In genomic region chr9:52356549-52356948, GRCm38 (mm10) we compare ENCODE assay signal across 23 mouse cellular contexts.
DNase-seq lines count a peak whose midpoint lies in the region; ATAC-seq and TF ChIP-seq lines count a peak whose summit lies in the region.
"Had no signal": no experiment of that assay in that cellular context is flagged by ENCODE, and none has a peak within 500 bp of the region (broad histone marks: within the 10 kb centered on the region; RNA-seq: fewer than 3 reads in every experiment).

No protein-coding gene starts in this region.

- ATAC-seq in liver, postnatal 0 days = no peak
- ATAC-seq: forebrain, postnatal 0 days; hindbrain, postnatal 0 days; midbrain, embryonic 15.5 days had no signal

- DNase-seq in liver = peak; percentile 7
- no peak for DNase-seq in liver, postnatal 0 days
- DNase-seq in CD4-positive helper T cell, adult 2 months (ENCODE audit: low read depth, low spot score) = peak; percentile 21
- peak; percentile 33 for DNase-seq in c-Kit-positive CD71-negative TER-119-negative erythroid progenitor cells, embryonic 14.5 days (ENCODE audit: low read depth)
- DNase-seq in kidney, postnatal 14 days = no peak
- DNase-seq in right cerebral cortex, postnatal 14 days = no peak
- no peak for DNase-seq in right cerebral cortex, adult 18-20 months
- DNase-seq: adrenal gland, adult 8-10 months; cerebellum, adult 11-12 months; cerebellum, postnatal 36 days; forebrain, postnatal 0 days; gastrocnemius, adult 2 months; heart, adult 11 months; heart, postnatal 4 days; kidney, adult 2 months; kidney, postnatal 4 days; spleen, adult 18-20 months; thymus, postnatal 14 days had no signal

- H3K9ac ChIP-seq in liver, postnatal 0 days (replicated peaks) = no peak overlapping the region
- H3K9ac ChIP-seq: forebrain, postnatal 0 days; midbrain, embryonic 15.5 days had no signal

- H3K27ac ChIP-seq in liver, postnatal 0 days (ENCODE audit: low read depth) = no peak overlapping the region
- H3K27ac ChIP-seq: gastrocnemius, adult 2 months; hindbrain, postnatal 0 days; midbrain, embryonic 15.5 days; stomach, postnatal 0 days had no signal

- H3K4me2 ChIP-seq in liver, postnatal 0 days (ENCODE audit: low read depth, low read length) = no peak overlapping the region
- H3K4me2 ChIP-seq: midbrain, embryonic 15.5 days had no signal

- no peaks in the 10 kb centered on the region for H3K27me3 ChIP-seq in liver, postnatal 0 days (ENCODE audit: insufficient read depth, low read length)
- H3K27me3 ChIP-seq in megakaryocyte, embryonic 14.5 days (replicated peaks) = no peaks in the 10 kb centered on the region
- H3K27me3 ChIP-seq: midbrain, embryonic 15.5 days had no signal

- no peaks in the 10 kb centered on the region for H3K9me3 ChIP-seq in liver, postnatal 0 days (ENCODE audit: low read length)
- no peaks in the 10 kb centered on the region for H3K9me3 ChIP-seq in megakaryocyte, embryonic 14.5 days
- H3K9me3 ChIP-seq: midbrain, embryonic 15.5 days had no signal

- TF ChIP-seq CTCF in liver, postnatal 0 days (IDR thresholded peaks at IDR 0.05; ENCODE audit: low read depth) = no peak

- no peak overlapping the region for H3K4me3 ChIP-seq in liver, postnatal 0 days (ENCODE audit: low read depth, low read length)
- H3K4me3 ChIP-seq in megakaryocyte, embryonic 14.5 days (replicated peaks) = peak overlapping the region; percentile 69
- H3K4me3 ChIP-seq: erythroblast, embryonic 14.5 days; gastrocnemius, adult 2 months; midbrain, embryonic 15.5 days had no signal

- H3K36me3 ChIP-seq in liver, postnatal 0 days (replicated peaks; ENCODE audit: insufficient read depth, low read length) = no peaks in the 10 kb centered on the region
- no peaks in the 10 kb centered on the region for H3K36me3 ChIP-seq in megakaryocyte, embryonic 14.5 days (replicated peaks; ENCODE audit: low read length)
- H3K36me3 ChIP-seq: midbrain, embryonic 15.5 days had no signal

- no peak for TF ChIP-seq EP300 in liver, postnatal 0 days (IDR thresholded peaks at IDR 0.05; ENCODE audit: low read depth)

- no peaks in the 10 kb centered on the region for H3K4me1 ChIP-seq in liver, postnatal 0 days (ENCODE audit: insufficient read depth)
- peaks cover 62% of the 10 kb centered on the region for H3K4me1 ChIP-seq in megakaryocyte, embryonic 14.5 days

- WGBS in liver, postnatal 0 days (ENCODE audit: insufficient replicate concordance) = 31% methylated on average over 3 of the region's 3 CpGs

Comparison
In these comparisons a context has a peak if more than half of its experiments do, and no peak if none do; other contexts are left out.
1. DNase-seq: peak in liver (single experiment), CD4-positive helper T cell, adult 2 months (single experiment) and c-Kit-positive CD71-negative TER-119-negative erythroid progenitor cells, embryonic 14.5 days (single experiment); none in liver, postnatal 0 days (single experiment), kidney, postnatal 14 days (single experiment), right cerebral cortex, postnatal 14 days (single experiment) and right cerebral cortex, adult 18-20 months (single experiment).